Mouse (Mus musculus): ENCODE results near the gene Cxcr2.

The Cxcr2 gene

GRCm38 (mm10) chr1:74153461-74154184 is at the start of gene Cxcr2:
Gene Cxcr2, plus strand, starts transcription at chr1:74153989.
- no peaks in the 10 kb centered on the region for H3K27me3 ChIP-seq (ENCODE audit: control insufficient read depth, insufficient read depth, low read length, poor library complexity, severe bottlenecking)
- DNase-seq (ENCODE audit: low read depth, low spot score), result no peak
- no peaks in the 10 kb centered on the region for H3K36me3 ChIP-seq (ENCODE audit: control insufficient read depth, insufficient read depth, low read length, poor library complexity, severe bottlenecking)

GRCm38 (mm10) chr1:74105660-74106059 is 48.1 kb upstream of the Cxcr2 start:
- no peak for DNase-seq (ENCODE audit: low read depth, low spot score)
- H3K27me3 ChIP-seq (ENCODE audit: control insufficient read depth, insufficient read depth, low read length, poor library complexity, severe bottlenecking), result no peaks in the 10 kb centered on the region
- no peaks in the 10 kb centered on the region for H3K36me3 ChIP-seq (ENCODE audit: control insufficient read depth, insufficient read depth, low read length, poor library complexity, severe bottlenecking)

GRCm38 (mm10) chr1:74106214-74106613 is 47.6 kb upstream of the Cxcr2 start:
- Histone ChIP-seq H3K36me3 (ENCODE audit: control insufficient read depth, insufficient read depth, low read length, poor library complexity, severe bottlenecking) (no peaks in the 10 kb centered on the region), H3K27me3 (ENCODE audit: control insufficient read depth, insufficient read depth, low read length, poor library complexity, severe bottlenecking) (no peaks in the 10 kb centered on the region)
- DNase-seq (ENCODE audit: low read depth, low spot score), result no peak

- DNase-seq (ENCODE audit: low read depth, low spot score), result no peak
- Histone ChIP-seq H3K27me3 (ENCODE audit: control insufficient read depth, insufficient read depth, low read length, poor library complexity, severe bottlenecking) (no peaks in the 10 kb centered on the region), H3K36me3 (ENCODE audit: control insufficient read depth, insufficient read depth, low read length, poor library complexity, severe bottlenecking) (no peaks in the 10 kb centered on the region)
Measured at GRCm38 (mm10) chr1:74107931-74108618, 45.7 kb upstream of the Cxcr2 start.

GRCm38 (mm10) chr1:74109670-74110069 is 44.1 kb upstream of the Cxcr2 start:
- no peak for DNase-seq (ENCODE audit: low read depth, low spot score)
- H3K27me3 ChIP-seq (ENCODE audit: control insufficient read depth, insufficient read depth, low read length, poor library complexity, severe bottlenecking), result no peaks in the 10 kb centered on the region
- H3K36me3 ChIP-seq (ENCODE audit: control insufficient read depth, insufficient read depth, low read length, poor library complexity, severe bottlenecking), result no peaks in the 10 kb centered on the region

GRCm38 (mm10) chr1:74110932-74111695 is 42.7 kb upstream of the Cxcr2 start:
- no peaks in the 10 kb centered on the region for H3K27me3 ChIP-seq (ENCODE audit: control insufficient read depth, insufficient read depth, low read length, poor library complexity, severe bottlenecking)
- DNase-seq (ENCODE audit: low read depth, low spot score), result no peak

GRCm38 (mm10) chr1:74111696-74112030 is 42.1 kb upstream of the Cxcr2 start:
- H3K36me3 ChIP-seq (ENCODE audit: control insufficient read depth, insufficient read depth, low read length, poor library complexity, severe bottlenecking), result no peaks in the 10 kb centered on the region
- DNase-seq (ENCODE audit: low read depth, low spot score), result no peak
- no peaks in the 10 kb centered on the region for H3K27me3 ChIP-seq (ENCODE audit: control insufficient read depth, insufficient read depth, low read length, poor library complexity, severe bottlenecking)

More at GRCm38 (mm10) chr1:74110932-74111695, 42.7 kb upstream of the Cxcr2 start:
- H3K36me3 ChIP-seq (ENCODE audit: control insufficient read depth, insufficient read depth, low read length, poor library complexity, severe bottlenecking), result no peaks in the 10 kb centered on the region

GRCm38 (mm10) chr1:74113071-74113470 is 40.7 kb upstream of the Cxcr2 start:
- Histone ChIP-seq H3K36me3 (ENCODE audit: control insufficient read depth, insufficient read depth, low read length, poor library complexity, severe bottlenecking) (no peaks in the 10 kb centered on the region), H3K27me3 (ENCODE audit: control insufficient read depth, insufficient read depth, low read length, poor library complexity, severe bottlenecking) (no peaks in the 10 kb centered on the region)
- no peak for DNase-seq (ENCODE audit: low read depth, low spot score)

- no peak for DNase-seq (ENCODE audit: low read depth, low spot score)
- Histone ChIP-seq H3K27me3 (ENCODE audit: control insufficient read depth, insufficient read depth, low read length, poor library complexity, severe bottlenecking) (no peaks in the 10 kb centered on the region), H3K36me3 (ENCODE audit: control insufficient read depth, insufficient read depth, low read length, poor library complexity, severe bottlenecking) (no peaks in the 10 kb centered on the region)
Measured at GRCm38 (mm10) chr1:74117876-74118275, 35.9 kb upstream of the Cxcr2 start.

GRCm38 (mm10) chr1:74119115-74119514 is 34.7 kb upstream of the Cxcr2 start:
- no peak for DNase-seq (ENCODE audit: low read depth, low spot score)
- Histone ChIP-seq H3K36me3 (ENCODE audit: control insufficient read depth, insufficient read depth, low read length, poor library complexity, severe bottlenecking) (no peaks in the 10 kb centered on the region), H3K27me3 (ENCODE audit: control insufficient read depth, insufficient read depth, low read length, poor library complexity, severe bottlenecking) (no peaks in the 10 kb centered on the region)

GRCm38 (mm10) chr1:74121138-74121537 is 32.7 kb upstream of the Cxcr2 start:
- H3K27me3 ChIP-seq (ENCODE audit: control insufficient read depth, insufficient read depth, low read length, poor library complexity, severe bottlenecking), result no peaks in the 10 kb centered on the region
- H3K36me3 ChIP-seq (ENCODE audit: control insufficient read depth, insufficient read depth, low read length, poor library complexity, severe bottlenecking), result no peaks in the 10 kb centered on the region
- no peak for DNase-seq (ENCODE audit: low read depth, low spot score)

- Histone ChIP-seq H3K36me3 (ENCODE audit: control insufficient read depth, insufficient read depth, low read length, poor library complexity, severe bottlenecking) (no peaks in the 10 kb centered on the region), H3K27me3 (ENCODE audit: control insufficient read depth, insufficient read depth, low read length, poor library complexity, severe bottlenecking) (no peaks in the 10 kb centered on the region)
- no peak for DNase-seq (ENCODE audit: low read depth, low spot score)
Measured at GRCm38 (mm10) chr1:74121821-74122576, 31.8 kb upstream of the Cxcr2 start.

GRCm38 (mm10) chr1:74123215-74123614 is 30.6 kb upstream of the Cxcr2 start:
- no peak for DNase-seq (ENCODE audit: low read depth, low spot score)
- no peaks in the 10 kb centered on the region for H3K36me3 ChIP-seq (ENCODE audit: control insufficient read depth, insufficient read depth, low read length, poor library complexity, severe bottlenecking)
- no peaks in the 10 kb centered on the region for H3K27me3 ChIP-seq (ENCODE audit: control insufficient read depth, insufficient read depth, low read length, poor library complexity, severe bottlenecking)

- Histone ChIP-seq H3K27me3 (ENCODE audit: control insufficient read depth, insufficient read depth, low read length, poor library complexity, severe bottlenecking) (no peaks in the 10 kb centered on the region), H3K36me3 (ENCODE audit: control insufficient read depth, insufficient read depth, low read length, poor library complexity, severe bottlenecking) (no peaks in the 10 kb centered on the region)
- DNase-seq (ENCODE audit: low read depth, low spot score), result peak; percentile 46
Measured at GRCm38 (mm10) chr1:74124021-74124981, 29.5 kb upstream of the Cxcr2 start, which contains the start of gene Tns1. Gene Tns1, minus strand, starts transcription at chr1:74124449.
